Mouse (Mus musculus): Measurements from ENCODE around the gene Gm9602.
"Not testable (repeated sequence)": the region's sequence is repeated elsewhere in the genome, so short reads cannot be mapped to it uniquely, and the experiment has no call there.

The Gm9602 gene

DNA sequence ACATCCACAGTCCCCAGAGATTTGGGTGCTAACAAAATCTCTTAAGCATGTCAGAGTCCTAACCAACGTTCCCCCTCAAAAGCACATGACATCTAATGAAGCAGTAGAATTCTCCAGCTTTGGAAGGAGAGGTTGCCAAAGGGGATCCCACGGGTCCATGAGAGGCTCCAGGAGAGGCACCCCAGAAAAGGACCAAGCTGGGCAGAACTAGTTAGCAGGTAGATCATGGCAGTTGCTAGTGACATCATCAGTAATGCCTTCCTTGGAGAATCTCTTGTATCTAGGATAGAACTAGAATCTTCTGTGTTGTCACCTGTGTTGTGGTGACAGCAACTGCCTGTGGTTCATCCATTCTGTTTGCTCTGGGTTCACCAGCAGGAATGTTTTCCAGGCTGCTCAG, at the start of gene Gm9602:
TSS of gene Gm9602 (plus strand) at position 301 of the 400 bp plus-strand sequence.
- DNase-seq (ENCODE audit: low read depth): not testable (repeated sequence)

- DNase-seq (ENCODE audit: low read depth): not testable (repeated sequence)
Measured at GRCm38 (mm10) chr14:4806421-4806820, 30.3 kb downstream of the Gm9602 start.

GRCm38 (mm10) chr14:4821950-4822349, 45.8 kb downstream of the Gm9602 start:
- not testable (repeated sequence) for DNase-seq (ENCODE audit: low read depth)

Data from naive thymus-derived CD4-positive, alpha-beta T cell, adult 2 months (primary cell).